Mouse (Mus musculus) layer of hippocampus, postnatal 25 days (tissue): ENCODE results near the gene Kpna4. TPM values are rescaled to one million over a fixed set of nuclear protein-coding genes. Genes with fewer than 3 reads are reported as not detected.

Experiments
- DNase-seq, 2 experiments: peaks; one replicate each; pipeline ENCODE4 v3.0.0; 2022; ENCODE audit warnings: mixed read lengths in 2 of 2, low spot score in 1 of 2; ENCODE audit errors: extremely low spot score in 1 of 2
- total RNA-seq, 2 experiments: library from RNA; stranded (reverse); gene quantifications; 2 replicates each; pipeline ENCODE4 v1.2.3; 2021

Gene Kpna4
- total RNA-seq, result 10 to 100 TPM; 79.5 to 84.7 TPM

DNA sequence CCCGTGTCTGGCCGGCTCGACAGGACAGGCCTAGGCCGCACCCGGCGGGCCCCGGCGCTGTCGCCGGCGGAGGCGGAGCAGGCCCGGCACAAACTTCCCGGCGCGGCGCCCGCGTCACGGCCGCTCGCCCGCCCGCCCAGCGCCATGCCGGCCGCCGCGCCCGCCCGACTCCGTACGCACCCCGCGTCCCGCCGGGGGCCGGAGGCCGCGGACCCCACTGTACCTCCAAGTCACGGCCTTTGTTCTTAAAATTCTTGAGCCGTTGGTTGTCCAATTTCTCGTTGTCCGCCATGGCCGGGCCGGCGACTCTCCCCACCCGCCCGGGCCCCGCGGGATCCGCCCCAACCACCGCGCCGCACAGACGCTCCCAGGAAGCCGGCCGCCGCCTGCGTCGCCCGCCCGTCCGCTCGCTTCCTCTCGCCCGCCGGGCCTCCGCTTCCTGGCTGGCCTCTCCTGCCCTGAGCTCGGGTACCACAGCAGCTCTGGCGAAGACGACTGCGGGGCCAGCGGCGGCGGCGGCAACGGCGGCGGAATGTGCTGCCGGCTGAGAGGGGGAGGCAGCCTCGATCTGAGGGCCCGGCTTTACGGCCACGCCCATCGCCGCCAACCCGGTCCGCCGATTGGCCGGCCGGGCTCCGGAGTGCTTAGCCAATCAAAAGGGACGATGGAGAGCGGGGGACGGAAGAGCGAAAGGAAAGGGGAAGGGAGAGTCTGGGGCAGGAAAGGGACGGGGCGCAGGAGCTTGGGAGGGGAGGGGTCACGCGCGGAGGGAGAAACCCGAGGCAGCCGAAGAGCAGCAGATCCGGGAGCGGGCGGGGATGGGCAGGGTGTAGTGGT lies at the start of gene Kpna4:
Gene Kpna4 (minus strand): TSS at position 605 of the 837 bp plus-strand sequence.
- peak; percentile 80 to 88 for DNase-seq

DNA sequence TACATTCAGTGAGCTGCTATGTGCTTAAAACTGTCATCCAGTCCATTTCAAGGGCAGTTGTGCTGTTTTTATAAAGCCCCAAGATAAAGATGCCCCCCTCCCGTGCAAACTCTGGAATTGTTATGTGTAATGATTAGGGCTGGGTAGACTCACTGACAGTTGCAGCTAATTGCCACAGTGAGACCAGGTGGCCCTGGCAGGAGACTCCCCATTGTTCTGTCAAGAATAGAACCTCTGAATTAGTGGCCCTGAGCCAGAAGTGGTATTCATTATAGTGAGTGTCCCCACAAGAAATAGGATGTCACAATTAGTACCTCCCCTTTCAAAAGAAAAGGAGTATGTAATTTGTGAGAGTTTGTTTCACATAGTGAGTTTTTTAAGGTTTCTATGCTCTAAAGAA lies 48.3 kb upstream of the Kpna4 start:
- no peak for DNase-seq

- DNase-seq, result no peak
These were observed 44.2 kb upstream of the Kpna4 start for GRCm38 (mm10) chr3:69171123-69171522.

DNA sequence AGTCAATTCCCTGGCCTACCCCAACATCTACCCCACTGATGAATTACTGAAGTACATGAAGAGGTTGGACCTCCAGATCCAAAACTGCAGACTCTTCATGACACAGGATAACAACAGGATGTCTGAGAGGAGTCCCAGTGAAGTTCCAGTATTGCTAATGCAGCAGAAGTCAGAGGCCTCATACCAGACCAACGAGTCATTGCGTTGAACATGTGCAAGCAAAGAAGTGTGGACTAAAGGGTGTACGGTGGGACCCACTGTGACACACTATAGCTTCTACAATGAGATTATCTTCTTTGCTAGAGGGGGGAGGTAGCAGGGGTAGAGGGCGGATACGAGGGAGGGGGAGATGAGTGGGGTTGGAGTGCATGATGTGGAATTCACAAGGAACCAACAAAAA lies 42.9 kb upstream of the Kpna4 start:
- DNase-seq, result no peak

- no peak for DNase-seq
These were observed 41.8 kb upstream of the Kpna4 start for GRCm38 (mm10) chr3:69168724-69169123.

DNA sequence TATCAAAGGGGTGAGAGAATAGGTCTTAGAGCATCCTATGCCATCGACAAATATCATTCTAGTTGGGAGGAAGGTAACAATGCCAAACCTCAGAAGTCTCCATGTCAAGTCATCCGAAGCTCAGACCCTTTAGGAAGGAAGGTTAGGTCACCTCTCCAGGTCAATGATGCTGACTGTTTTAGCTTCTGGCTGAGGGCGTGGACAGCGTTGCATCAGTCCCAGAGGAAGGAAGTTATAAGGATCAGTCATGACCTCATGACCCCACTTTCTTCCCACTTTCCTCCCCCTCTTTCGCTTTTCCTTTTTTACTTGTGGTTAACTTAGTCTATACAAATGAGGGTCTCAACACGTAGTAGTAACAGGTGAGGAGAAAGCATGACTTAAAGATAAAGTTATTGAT lies 36.1 kb upstream of the Kpna4 start:
- no peak for DNase-seq

- no peak for DNase-seq
These were observed 33.5 kb upstream of the Kpna4 start for GRCm38 (mm10) chr3:69160429-69160828.

DNA sequence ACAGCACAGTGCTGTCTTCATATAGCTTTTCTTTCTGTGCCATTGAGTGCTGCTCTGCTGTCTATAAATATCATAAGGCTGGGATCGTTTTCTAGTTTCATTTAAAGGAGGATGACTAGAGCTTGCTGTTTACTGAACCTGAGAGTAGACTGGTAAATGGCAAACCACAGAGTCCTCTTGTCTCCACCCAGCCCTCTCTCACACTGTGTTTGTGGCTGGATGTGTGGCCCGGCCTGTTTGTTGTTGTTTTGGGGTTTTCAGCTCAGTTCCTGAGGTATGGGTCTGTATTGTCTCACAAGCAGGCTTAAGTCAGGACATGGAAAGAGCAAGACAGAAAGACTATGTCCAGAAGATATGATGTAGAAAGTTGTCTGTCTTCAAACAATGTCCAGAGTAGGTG lies 32.6 kb upstream of the Kpna4 start:
- no peak for DNase-seq

GRCm38 (mm10) chr3:69157886-69158285 lies 31.0 kb upstream of the Kpna4 start:
- no peak for DNase-seq

GRCm38 (mm10) chr3:69156484-69156883 lies 29.6 kb upstream of the Kpna4 start:
- no peak for DNase-seq

DNA sequence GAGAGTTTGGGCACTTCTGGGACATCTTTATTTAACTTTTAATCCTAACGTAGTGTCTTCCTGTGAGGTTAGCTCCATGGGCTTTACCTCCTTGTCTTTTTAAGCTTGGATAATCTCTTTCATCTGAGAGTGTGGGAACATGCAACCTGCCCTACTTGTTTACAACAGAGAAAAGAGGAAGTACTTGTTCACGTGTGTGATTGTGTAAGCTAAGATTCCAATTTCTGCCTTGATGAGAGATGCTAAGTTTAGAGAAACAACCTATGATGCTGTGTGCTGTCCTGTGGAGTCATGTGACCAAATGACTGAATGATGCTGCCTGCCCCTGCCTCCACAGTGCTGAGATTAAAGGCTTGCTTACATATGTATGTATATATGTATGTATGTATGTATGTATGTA lies 27.8 kb upstream of the Kpna4 start:
- no peak for DNase-seq

GRCm38 (mm10) chr3:69150921-69151320 lies 24.0 kb upstream of the Kpna4 start:
- no peak for DNase-seq

DNA sequence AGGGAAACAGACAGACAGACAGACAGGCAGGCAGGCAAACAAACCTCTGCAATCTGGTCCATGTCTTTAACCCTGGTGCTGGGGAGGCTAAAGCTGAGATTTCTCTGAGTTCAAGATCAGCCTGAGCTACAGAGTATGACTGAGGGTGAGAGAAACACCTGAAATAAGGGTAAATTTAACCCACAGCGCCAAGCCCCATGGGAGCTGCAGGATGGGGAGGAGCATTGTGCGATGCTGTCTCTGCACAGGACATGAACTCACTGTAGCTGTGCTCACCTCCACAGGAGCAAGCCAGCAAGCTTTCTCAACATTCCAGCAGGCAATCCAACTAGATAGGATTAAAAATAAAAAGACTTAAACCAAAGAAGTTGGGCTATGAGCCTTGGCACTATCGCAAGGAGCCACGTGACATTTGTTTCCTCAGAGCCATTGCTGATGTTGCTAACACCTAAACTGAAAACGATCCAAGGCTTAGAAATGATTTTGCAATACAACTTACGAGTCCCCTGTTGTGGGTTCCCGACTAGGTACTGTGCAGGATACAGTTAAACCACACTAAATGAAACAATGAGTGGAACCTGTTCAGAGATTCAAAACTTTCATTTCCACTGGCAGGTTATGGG lies 15.6 kb upstream of the Kpna4 start:
- DNase-seq, result no peak

DNA sequence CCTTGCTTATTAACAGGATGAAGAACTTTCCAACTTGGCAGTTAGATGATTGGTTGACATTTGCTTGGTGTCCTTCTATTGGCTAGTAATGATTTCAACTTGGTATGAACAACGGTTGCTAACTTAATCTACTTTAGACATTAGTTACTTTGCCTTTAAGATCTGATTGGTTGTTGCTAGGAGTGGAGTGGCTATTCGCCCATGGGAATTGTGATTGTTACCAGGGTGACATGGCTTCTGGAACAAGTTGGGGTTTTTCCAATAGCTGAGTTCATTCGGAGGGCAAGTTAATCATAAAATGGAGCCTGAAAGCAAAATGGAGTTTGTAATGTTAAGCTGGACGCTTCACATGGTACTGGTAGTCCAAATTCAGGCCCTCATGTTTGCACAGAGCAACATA lies 13.9 kb upstream of the Kpna4 start:
- no peak for DNase-seq

- no peak for DNase-seq
These were observed 9.1 kb upstream of the Kpna4 start for GRCm38 (mm10) chr3:69136059-69136458.

DNA sequence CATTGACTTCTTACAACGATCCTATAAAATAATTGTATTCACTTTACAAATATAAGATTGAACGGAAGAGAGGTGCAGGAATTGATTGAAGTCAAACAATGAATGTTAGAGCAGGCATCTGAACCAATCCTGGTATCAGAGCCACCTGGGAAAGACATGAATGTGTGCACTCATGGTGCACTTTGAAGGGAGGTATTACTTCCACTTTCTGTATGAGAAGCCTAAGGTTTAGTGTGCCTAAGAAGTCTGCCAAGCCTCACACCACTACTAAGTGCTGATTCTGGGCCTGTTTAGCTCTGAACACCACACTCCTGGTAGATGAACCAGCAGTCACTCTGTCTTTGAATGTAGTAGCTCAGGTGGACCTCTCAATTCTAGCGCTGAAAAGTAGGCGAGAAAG lies 4.1 kb upstream of the Kpna4 start:
- no peak for DNase-seq

- no peak for DNase-seq
These were observed 780 bp upstream of the Kpna4 start for GRCm38 (mm10) chr3:69127693-69128092.

DNA sequence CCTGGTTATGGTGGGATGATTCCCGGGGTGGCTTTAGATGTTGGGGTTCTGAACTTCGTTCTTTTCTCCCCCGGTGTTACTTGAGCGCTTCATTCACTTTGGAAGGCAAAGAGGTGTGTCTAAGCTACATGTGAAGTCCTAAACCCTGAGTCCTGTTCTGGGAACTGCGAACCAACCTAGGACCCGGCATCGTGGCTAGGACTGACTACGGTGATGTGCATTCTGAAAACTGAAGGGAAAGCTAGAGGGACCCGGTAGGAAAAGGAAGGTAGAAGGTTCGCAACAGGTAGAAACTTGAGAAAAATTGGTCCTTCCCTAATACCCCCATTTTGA lies 399 bp upstream of the Kpna4 start:
- no peak for DNase-seq

DNA sequence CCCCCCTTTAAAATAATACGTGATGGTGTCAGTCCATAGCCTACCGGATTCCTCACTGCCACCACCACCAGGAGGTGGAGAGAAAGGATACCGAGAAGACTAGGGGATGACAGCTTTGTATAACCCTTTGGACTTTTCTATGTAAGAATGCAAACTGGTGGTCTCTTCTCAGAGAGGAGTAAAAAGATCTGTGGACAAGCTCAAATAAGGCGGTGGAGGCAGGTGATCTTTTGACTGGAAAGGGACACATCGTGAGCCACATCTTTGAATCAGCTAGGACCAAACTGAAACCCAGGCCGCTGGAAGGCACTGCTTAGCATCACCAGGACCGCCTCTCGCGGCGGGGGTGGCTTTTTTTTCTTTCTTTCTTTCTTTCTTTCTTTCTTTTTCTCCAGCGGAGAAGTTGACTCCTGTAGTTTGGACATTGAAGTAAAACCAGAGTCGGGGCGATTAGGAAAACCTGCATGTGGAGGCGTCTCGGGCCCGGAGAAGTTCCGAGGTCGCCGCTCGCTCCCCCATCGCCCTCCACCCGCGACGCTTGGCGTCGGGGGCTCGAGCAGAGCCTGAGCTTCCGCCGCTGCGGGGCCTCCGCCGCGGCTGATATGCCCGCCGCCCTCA lies 913 bp downstream of the Kpna4 start:
- peak in 1 of 2 experiments; percentile 21 for DNase-seq

DNA sequence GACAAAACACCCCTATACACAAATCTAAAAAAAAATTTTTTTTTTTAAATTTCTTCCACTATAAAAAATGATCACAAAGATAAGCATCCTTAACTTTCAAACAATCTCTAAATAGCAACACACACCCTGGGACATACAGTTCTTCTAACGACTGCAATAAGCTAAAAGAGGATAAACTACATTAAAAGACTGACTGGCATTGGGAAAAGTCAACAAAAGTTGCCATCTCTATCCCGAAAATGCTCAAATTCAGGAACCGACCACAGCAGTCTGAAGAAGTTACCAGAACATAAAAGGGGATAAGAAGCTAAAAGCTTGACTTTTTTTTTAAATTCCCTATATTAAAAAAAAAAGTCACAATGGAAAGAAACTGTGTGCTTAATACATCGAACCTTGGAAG lies 1.5 kb downstream of the Kpna4 start:
- DNase-seq, result no peak

DNA sequence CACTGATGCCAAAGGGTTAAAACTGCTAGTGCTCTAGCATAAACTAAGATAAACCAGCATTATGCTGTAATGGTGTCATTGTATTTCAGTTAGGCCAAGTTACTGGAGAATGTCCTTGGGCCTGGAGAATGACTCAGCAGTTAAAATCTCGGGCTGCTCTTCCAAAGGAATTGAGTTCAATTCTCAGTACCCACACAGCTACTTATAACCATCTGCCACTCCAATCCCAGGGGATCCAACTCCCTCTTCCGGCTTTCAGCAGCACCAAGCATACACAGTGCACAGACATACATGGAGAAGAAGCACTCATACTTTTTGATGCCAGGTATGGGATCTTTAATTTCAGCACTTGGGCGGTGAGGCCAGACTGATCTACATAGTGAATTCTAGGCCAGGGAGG lies 8.1 kb downstream of the Kpna4 start:
- no peak for DNase-seq

- DNase-seq, result no peak
These were observed 12.2 kb downstream of the Kpna4 start for GRCm38 (mm10) chr3:69114760-69115159.
